Mouse (Mus musculus): ENCODE data around the gene Nin.

- TF ChIP-seq BHLHE40 (IDR thresholded peaks at IDR 0.05; ENCODE audit: borderline replicate concordance, low read depth, low read length) (no peak), POLR2A (IDR thresholded peaks at IDR 0.05; ENCODE audit: control insufficient read depth in 1 of 2, insufficient read depth in 1 of 2, low read depth in 1 of 2, low read length in 2 of 2, poor library complexity in 1 of 2) (no peak), ZMIZ1 (IDR thresholded peaks at IDR 0.05; ENCODE audit: low read depth, low read length) (no peak), CTCF (IDR thresholded peaks at IDR 0.05 in 2 of 3, conservative IDR thresholded peaks at IDR 0.05 in 1 of 3; ENCODE audit: control insufficient read depth in 1 of 3, insufficient read depth in 1 of 3, low read depth in 2 of 3, low read length in 3 of 3, poor library complexity in 1 of 3, severe bottlenecking in 1 of 3) (no peak)
These were observed 69.2 kb downstream of the Nin start for GRCm38 (mm10) chr12:70044353-70044752.

All from MEL (cell line).